Mouse (Mus musculus) testis, adult 2 months (tissue): ENCODE measurements at regions not wholly inside any gene's neighbourhood (a gene's known extent, or its start where the extent isn't known, plus 50 kb on each side); places are given as distances from the start of the nearest gene placed in this dataset.

Experiments used
- H3K27ac ChIP-seq: fragments of 200-500 bp; 2 replicates; pipeline ENCODE4 v1.5.1; 2012; ENCODE audit warnings: low read depth, low read length; ENCODE audit not compliant: control insufficient read depth, insufficient read depth
- H3K27me3 ChIP-seq: fragments of 200-500 bp; 2 replicates; pipeline ENCODE4 v1.6.1; 2012; ENCODE audit warnings: mild to moderate bottlenecking, low read length, moderate library complexity; ENCODE audit not compliant: control insufficient read depth, insufficient read depth
- H3K36me3 ChIP-seq: fragments of 200-500 bp; 2 replicates; pipeline ENCODE4 v1.6.1; 2012; ENCODE audit warnings: mild to moderate bottlenecking, low read length; ENCODE audit not compliant: control insufficient read depth, insufficient read depth
- H3K4me1 ChIP-seq: fragments of 200-500 bp; 2 replicates; pipeline ENCODE4 v1.6.1; 2012; ENCODE audit warnings: low read length; ENCODE audit not compliant: control insufficient read depth, insufficient read depth
- H3K4me3 ChIP-seq: fragments of 200-500 bp; 2 replicates; pipeline ENCODE4 v1.5.1; 2012; ENCODE audit warnings: low read depth, mild to moderate bottlenecking, low read length, moderate library complexity, mixed read lengths; ENCODE audit not compliant: control insufficient read depth
- CTCF ChIP-seq: fragments of 200-500 bp; IDR thresholded peaks from 2 replicates; pipeline ENCODE4 v1.5.1; 2012; ENCODE audit warnings: low read depth, mild to moderate bottlenecking, inconsistent platforms, low read length, moderate library complexity; ENCODE audit not compliant: control insufficient read depth, insufficient read depth, insufficient replicate concordance
- POLR2A ChIP-seq: fragments of 200-500 bp; IDR thresholded peaks from 2 replicates; pipeline ENCODE4 v1.6.1; 2012; ENCODE audit warnings: low read depth, mild to moderate bottlenecking, inconsistent platforms, low read length, moderate library complexity; ENCODE audit not compliant: control insufficient read depth

DNA sequence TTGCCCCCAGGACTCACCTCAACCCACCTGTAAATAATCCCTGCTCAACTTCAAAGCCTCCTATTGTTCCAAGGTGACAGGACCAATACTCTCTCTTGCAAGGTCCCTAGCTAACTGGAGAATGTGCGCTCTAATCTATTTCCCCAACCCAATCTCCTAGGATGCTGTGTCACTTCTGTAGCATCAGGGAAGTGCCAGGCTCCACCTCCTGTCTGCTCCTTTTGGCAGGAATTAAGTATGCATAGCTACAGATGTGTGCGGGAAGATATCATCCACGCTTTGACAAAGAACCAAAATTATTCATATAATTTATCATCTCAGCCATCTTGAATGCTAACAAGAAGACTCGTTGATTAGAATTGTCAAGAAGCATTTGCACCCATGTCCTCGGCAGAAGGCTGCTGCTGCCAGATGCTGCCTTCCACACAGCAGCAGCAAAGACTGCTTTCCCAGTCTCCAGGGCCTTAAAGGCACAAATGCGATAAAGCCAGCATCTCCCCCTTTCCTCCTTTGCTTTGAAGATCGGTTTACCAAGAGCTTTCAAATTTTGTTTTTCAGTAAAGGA lies 375.3 kb upstream of the Vstm2b start:
- Histone ChIP-seq H3K4me3 (no peak overlapping the region), H3K4me1 (no peaks in the 10 kb centered on the region), H3K36me3 (no peaks in the 10 kb centered on the region), H3K27ac (no peak overlapping the region), H3K27me3 (no peaks in the 10 kb centered on the region)
- no peak for TF ChIP-seq CTCF
- TF ChIP-seq POLR2A = no peak

GRCm38 (mm10) chr7:40536601-40537000 lies 361.5 kb upstream of the Vstm2b start:
- Histone ChIP-seq H3K27me3 (no peaks in the 10 kb centered on the region), H3K27ac (no peak overlapping the region), H3K4me1 (no peaks in the 10 kb centered on the region), H3K36me3 (no peaks in the 10 kb centered on the region), H3K4me3 (no peak overlapping the region)
- TF ChIP-seq POLR2A (no peak), CTCF (no peak)

GRCm38 (mm10) chr7:40537621-40538020 lies 360.5 kb upstream of the Vstm2b start:
- Histone ChIP-seq H3K4me1 (no peaks in the 10 kb centered on the region), H3K27ac (no peak overlapping the region), H3K36me3 (no peaks in the 10 kb centered on the region), H3K27me3 (no peaks in the 10 kb centered on the region), H3K4me3 (no peak overlapping the region)
- TF ChIP-seq CTCF (no peak), POLR2A (no peak)

- H3K4me1 ChIP-seq = no peaks in the 10 kb centered on the region
- H3K27ac ChIP-seq = no peak overlapping the region
- TF ChIP-seq POLR2A = no peak
- TF ChIP-seq CTCF = no peak
- no peak overlapping the region for H3K4me3 ChIP-seq
- H3K27me3 ChIP-seq = no peaks in the 10 kb centered on the region
- H3K36me3 ChIP-seq = no peaks in the 10 kb centered on the region
Measured at GRCm38 (mm10) chr7:40539789-40540188, 358.3 kb upstream of the Vstm2b start.

DNA sequence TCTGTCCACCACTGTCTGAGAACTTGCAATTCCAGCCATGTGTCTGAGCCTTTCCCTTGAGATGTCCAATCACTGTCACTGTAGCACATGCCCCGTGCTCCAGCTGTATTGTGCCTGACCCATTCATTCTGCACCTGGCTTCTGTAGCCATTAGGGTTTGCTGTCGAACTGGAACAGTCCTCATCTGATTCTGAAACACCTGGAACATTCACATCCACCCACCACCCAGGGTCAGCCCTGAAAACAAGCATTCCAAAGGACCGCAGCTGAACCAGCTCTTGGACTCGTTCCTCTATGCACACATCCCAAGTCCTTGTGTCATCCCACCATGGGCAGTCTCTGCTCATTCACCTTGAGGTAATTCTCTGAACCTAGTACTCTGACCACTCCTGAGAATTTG lies 356.8 kb upstream of the Vstm2b start:
- H3K4me3 ChIP-seq = no peak overlapping the region
- no peaks in the 10 kb centered on the region for H3K4me1 ChIP-seq
- H3K36me3 ChIP-seq = no peaks in the 10 kb centered on the region
- H3K27ac ChIP-seq = no peak overlapping the region
- no peaks in the 10 kb centered on the region for H3K27me3 ChIP-seq
- TF ChIP-seq POLR2A (no peak), CTCF (no peak)

GRCm38 (mm10) chr7:40563447-40564118 lies 334.5 kb upstream of the Vstm2b start:
- no peak for TF ChIP-seq POLR2A
- no peaks in the 10 kb centered on the region for H3K27me3 ChIP-seq
- no peaks in the 10 kb centered on the region for H3K36me3 ChIP-seq
- no peak overlapping the region for H3K4me3 ChIP-seq
- no peak overlapping the region for H3K27ac ChIP-seq
- H3K4me1 ChIP-seq = no peaks in the 10 kb centered on the region

DNA sequence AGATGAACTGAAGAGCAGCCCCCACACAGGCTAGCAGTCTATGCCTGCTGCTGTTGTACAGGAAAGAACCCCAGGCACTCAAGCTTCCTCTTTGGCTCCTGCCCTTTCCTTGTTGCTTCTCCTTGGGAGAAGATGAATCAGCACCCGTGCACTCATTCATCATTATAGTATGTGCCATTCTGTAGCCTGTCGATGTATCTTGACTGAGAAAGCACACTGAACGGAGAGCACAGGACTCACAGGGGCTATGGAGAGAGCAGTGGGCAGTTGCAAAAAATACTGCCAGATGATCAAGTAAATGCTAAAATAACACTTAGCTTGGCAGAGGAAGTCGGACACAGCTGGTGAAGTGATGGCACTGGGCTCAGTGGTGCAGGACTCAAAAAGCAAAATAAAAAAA lies 322.2 kb upstream of the Vstm2b start:
- H3K36me3 ChIP-seq = no peaks in the 10 kb centered on the region
- no peak overlapping the region for H3K27ac ChIP-seq
- no peak overlapping the region for H3K4me3 ChIP-seq
- TF ChIP-seq POLR2A = no peak
- TF ChIP-seq CTCF = no peak
- H3K27me3 ChIP-seq = no peaks in the 10 kb centered on the region
- no peaks in the 10 kb centered on the region for H3K4me1 ChIP-seq
